Mouse (Mus musculus): Measurements from ENCODE around the gene Scrg1. TPM values are rescaled to one million over a fixed set of nuclear protein-coding genes. Genes with fewer than 3 reads are reported as not detected.
"Not testable (repeated sequence)": the region's sequence is repeated elsewhere in the genome, so short reads cannot be mapped to it uniquely, and the experiment has no call there.

The Scrg1 gene
- polyA plus RNA-seq, 1 experiment from 2014 or later: not detected

DNA sequence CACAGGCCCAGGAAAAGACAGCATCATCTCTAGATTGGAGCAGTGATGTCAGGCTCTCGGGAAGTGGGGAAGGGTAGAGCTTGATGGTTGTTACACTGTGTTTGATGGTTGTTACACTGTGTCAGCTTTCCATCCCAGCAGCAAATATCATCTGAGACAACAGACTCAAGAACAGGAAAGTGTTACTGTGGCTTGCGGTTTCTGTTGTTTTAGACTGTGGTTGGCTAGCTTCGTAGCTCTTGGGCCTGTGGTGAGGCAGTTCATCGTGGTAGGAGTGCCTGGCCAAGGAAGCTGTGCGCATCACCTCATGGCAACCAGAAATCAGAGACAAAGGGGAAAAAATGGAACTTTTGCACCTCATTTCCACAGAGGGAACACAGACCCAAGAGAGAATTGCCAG lies 38.9 kb upstream of the Scrg1 start:
- WGBS: 93% methylated on average over 5 of the region's 5 CpGs

DNA sequence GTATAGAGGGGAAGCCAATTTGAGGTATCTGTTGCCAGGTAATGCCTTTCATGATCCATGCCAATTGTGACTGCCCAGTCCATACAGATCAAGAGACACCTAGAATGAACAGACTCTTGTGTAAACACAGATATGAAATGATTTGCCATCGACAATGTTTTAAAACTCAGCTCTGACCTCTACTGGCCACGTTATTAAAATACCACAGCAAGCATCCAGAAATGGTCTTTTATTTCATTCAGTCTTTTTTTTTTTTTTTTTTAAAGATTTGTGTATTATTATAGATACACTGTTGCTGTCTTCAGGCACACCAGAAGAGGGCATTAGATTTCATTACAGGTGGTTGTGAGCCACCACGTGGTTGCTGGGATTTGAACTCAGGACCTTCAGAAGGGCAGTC lies 29.6 kb upstream of the Scrg1 start:
- no peak for ATAC-seq (replicated peaks; ENCODE audit: low FRiP score, low read depth)
- no peaks in the 10 kb centered on the region for H3K9me3 ChIP-seq (replicated peaks; ENCODE audit: low read length)
- H3K36me3 ChIP-seq (ENCODE audit: insufficient read depth, low read length): no peaks in the 10 kb centered on the region
- H3K4me3 ChIP-seq (replicated peaks; ENCODE audit: low read depth, low read length): no peak overlapping the region
- H3K27ac ChIP-seq: no peak overlapping the region
- peak; percentile 75 for TF ChIP-seq CTCF (IDR thresholded peaks at IDR 0.05; ENCODE audit: low read depth)
- H3K27me3 ChIP-seq (ENCODE audit: insufficient read depth, low read length): no peaks in the 10 kb centered on the region
- no peak overlapping the region for H3K9ac ChIP-seq (ENCODE audit: low read depth, low read length)
- DNase-seq (ENCODE audit: low spot score): peak; percentile 75
- whole genome bisulfite sequencing: 17% methylated on average over 3 of the region's 3 CpGs
- no peak overlapping the region for H3K4me2 ChIP-seq (ENCODE audit: low read length)
- no peaks in the 10 kb centered on the region for H3K4me1 ChIP-seq (replicated peaks; ENCODE audit: insufficient read depth, low read length)

More for the DNA sequence above, 38.9 kb upstream of the Scrg1 start:
- no peak overlapping the region for H3K27ac ChIP-seq
- TF ChIP-seq CTCF (IDR thresholded peaks at IDR 0.05; ENCODE audit: low read depth): no peak
- ATAC-seq (replicated peaks; ENCODE audit: low FRiP score, low read depth) (no peak), DNase-seq (ENCODE audit: low spot score) (no peak)
- no peak overlapping the region for H3K4me3 ChIP-seq (replicated peaks; ENCODE audit: low read depth, low read length)
- no peaks in the 10 kb centered on the region for H3K27me3 ChIP-seq (ENCODE audit: insufficient read depth, low read length)
- H3K36me3 ChIP-seq (ENCODE audit: insufficient read depth, low read length): no peaks in the 10 kb centered on the region
- H3K4me1 ChIP-seq (replicated peaks; ENCODE audit: insufficient read depth, low read length): no peaks in the 10 kb centered on the region
- H3K9me3 ChIP-seq (replicated peaks; ENCODE audit: low read length): no peaks in the 10 kb centered on the region
- no peak overlapping the region for H3K4me2 ChIP-seq (ENCODE audit: low read length)
- no peak overlapping the region for H3K9ac ChIP-seq (ENCODE audit: low read depth, low read length)

DNA sequence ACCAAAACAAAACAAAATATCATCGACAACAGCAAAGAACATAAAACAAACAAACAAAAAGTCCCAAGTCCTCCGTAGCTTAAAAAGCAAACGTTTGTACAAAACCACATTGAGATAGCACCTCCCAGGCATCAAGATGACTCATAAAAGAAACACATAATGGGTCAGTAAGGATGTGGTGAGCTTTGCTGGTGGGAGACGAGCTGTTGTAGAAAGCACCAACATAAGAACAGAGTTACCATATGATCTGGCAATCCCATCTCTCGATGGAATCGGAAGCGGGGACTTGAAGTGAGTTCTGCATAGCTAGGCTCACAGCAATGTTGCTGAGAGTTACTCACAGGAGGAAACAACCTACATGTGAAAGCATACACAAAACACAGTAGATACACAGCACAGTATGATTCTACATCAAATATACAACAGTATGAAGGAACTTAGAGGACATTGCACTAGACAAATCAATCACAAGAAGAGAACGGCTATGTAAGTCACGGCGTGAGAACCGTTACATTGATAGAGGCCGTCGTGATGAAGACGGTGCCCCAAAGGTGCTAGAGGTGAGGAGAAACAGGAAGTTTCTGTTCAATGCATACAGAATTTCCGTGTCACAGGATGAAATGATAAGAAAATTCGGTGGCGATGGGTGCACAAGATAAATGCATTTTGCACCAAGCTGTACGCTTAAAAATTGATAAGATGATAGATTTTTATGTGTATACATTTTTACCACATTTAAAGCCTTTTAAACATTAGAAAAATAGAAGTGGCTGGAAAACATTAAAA lies 27.9 kb upstream of the Scrg1 start:
- no peak overlapping the region for H3K4me2 ChIP-seq (ENCODE audit: low read length)
- DNase-seq (ENCODE audit: low spot score) (no peak), ATAC-seq (replicated peaks; ENCODE audit: low FRiP score, low read depth) (no peak)
- H3K36me3 ChIP-seq (ENCODE audit: insufficient read depth, low read length): no peaks in the 10 kb centered on the region
- H3K27me3 ChIP-seq (ENCODE audit: insufficient read depth, low read length): no peaks in the 10 kb centered on the region
- H3K9ac ChIP-seq (ENCODE audit: low read depth, low read length): no peak overlapping the region
- H3K9me3 ChIP-seq (replicated peaks; ENCODE audit: low read length): no peaks in the 10 kb centered on the region
- 60% methylated on average over 18 of the region's 18 CpGs for WGBS
- no peak overlapping the region for H3K4me3 ChIP-seq (replicated peaks; ENCODE audit: low read depth, low read length)
- TF ChIP-seq CTCF (IDR thresholded peaks at IDR 0.05; ENCODE audit: low read depth): no peak
- H3K4me1 ChIP-seq (replicated peaks; ENCODE audit: insufficient read depth, low read length): no peaks in the 10 kb centered on the region
- H3K27ac ChIP-seq: no peak overlapping the region

DNA sequence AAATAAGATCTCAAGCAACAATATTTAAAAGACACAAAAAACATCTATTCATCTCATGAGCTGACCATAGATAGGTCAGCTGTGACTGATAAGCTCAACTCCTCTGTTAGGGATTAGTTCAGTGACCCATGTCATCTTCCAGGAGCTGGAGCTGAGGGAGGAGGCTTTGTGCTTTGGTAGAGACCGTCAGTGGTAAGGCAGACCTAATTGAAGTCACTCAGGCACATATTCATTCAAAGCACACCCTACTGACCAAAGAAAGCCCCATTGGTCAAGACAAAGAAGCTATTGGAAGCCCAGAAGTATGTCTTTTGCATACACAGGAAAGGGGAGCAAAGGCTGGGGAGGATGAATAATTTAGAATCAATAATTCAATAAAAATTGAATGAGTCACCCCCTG lies 27.2 kb upstream of the Scrg1 start:
- H3K9me3 ChIP-seq (replicated peaks; ENCODE audit: low read length): no peaks in the 10 kb centered on the region
- no peak for TF ChIP-seq CTCF (IDR thresholded peaks at IDR 0.05; ENCODE audit: low read depth)
- WGBS: 14% methylated on average over 1 of the region's 1 CpGs
- H3K27ac ChIP-seq: no peak overlapping the region
- ATAC-seq (replicated peaks; ENCODE audit: low FRiP score, low read depth) (no peak), DNase-seq (ENCODE audit: low spot score) (no peak)
- no peak overlapping the region for H3K4me2 ChIP-seq (ENCODE audit: low read length)
- H3K4me3 ChIP-seq (replicated peaks; ENCODE audit: low read depth, low read length): no peak overlapping the region
- H3K36me3 ChIP-seq (ENCODE audit: insufficient read depth, low read length): no peaks in the 10 kb centered on the region
- H3K27me3 ChIP-seq (ENCODE audit: insufficient read depth, low read length): no peaks in the 10 kb centered on the region
- no peaks in the 10 kb centered on the region for H3K4me1 ChIP-seq (replicated peaks; ENCODE audit: insufficient read depth, low read length)
- no peak overlapping the region for H3K9ac ChIP-seq (ENCODE audit: low read depth, low read length)

DNA sequence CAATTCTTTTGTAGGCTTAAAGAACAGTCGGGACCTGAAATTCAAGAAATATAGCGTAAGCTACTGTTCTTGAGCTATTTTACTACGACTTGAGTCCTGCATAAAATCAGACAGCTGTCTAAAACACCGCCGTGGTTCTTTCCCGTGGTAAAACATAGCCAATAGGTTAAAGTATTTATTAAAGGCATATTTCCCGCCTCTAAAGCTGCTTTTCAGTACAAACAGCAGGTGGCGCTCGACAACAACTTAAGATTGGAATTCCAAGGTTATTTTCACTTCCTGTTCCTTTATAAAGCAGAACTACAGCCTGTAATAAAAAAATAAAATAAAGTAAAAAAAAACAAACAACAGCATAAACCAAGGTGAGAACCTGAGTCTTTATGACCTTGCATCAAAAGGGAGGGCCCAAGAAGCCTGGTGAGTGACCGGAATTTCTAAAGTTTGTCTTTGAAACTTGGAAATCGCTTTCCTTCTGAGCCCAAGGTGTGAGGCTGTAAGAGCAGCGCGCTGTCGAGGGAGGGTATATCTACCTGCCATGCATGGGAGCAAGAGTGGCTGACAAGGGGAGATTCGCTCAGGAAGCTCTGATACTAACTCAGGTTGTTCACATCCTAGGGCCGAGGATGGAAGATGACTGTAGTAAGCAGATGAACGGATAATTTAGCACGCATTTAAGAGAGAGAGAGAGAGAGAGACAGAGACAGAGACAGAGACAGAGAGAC lies 26.4 kb upstream of the Scrg1 start:
- 29% methylated on average over 18 of the region's 18 CpGs for WGBS
- Histone ChIP-seq H3K4me3 (replicated peaks; ENCODE audit: low read depth, low read length) (peak overlapping the region; percentile 16; the same call in 1 of the 2 replicates), H3K9me3 (replicated peaks; ENCODE audit: low read length) (no peaks in the 10 kb centered on the region), H3K9ac (ENCODE audit: low read depth, low read length) (no peak overlapping the region), H3K4me2 (ENCODE audit: low read length) (peak overlapping the region; percentile 19), H3K27ac (no peak overlapping the region), H3K27me3 (ENCODE audit: insufficient read depth, low read length) (no peaks in the 10 kb centered on the region), H3K4me1 (replicated peaks; ENCODE audit: insufficient read depth, low read length) (no peaks in the 10 kb centered on the region), H3K36me3 (ENCODE audit: insufficient read depth, low read length) (no peaks in the 10 kb centered on the region)
- peak; percentile 87 for TF ChIP-seq CTCF (IDR thresholded peaks at IDR 0.05; ENCODE audit: low read depth)
- no peak for ATAC-seq (replicated peaks; ENCODE audit: low FRiP score, low read depth)
- peak; percentile 94 for DNase-seq (ENCODE audit: low spot score)

DNA sequence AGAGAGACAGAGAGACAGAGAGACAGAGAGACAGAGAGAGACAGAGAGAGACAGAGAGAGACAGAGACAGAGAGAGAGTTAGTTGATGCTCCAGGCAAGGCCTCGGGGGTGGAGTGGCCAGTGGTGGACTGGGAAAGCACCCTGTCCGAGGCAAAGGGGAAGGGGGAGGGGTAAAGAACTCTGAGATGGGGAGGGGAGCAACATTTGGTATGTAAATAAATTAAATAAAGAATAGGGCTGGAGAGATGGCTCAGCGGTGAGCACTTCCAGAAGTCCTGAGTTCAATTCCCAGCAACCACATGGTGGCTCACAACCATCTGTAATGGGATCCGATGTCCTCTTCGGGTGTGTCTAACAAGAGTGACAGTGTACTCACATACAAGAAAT lies 25.8 kb upstream of the Scrg1 start:
- H3K27me3 ChIP-seq (ENCODE audit: insufficient read depth, low read length); DNase-seq (ENCODE audit: low spot score); H3K9ac ChIP-seq (ENCODE audit: low read depth, low read length); H3K4me1 ChIP-seq (replicated peaks; ENCODE audit: insufficient read depth, low read length); ATAC-seq (replicated peaks; ENCODE audit: low FRiP score, low read depth); H3K4me2 ChIP-seq (ENCODE audit: low read length); H3K9me3 ChIP-seq (replicated peaks; ENCODE audit: low read length); H3K4me3 ChIP-seq (replicated peaks; ENCODE audit: low read depth, low read length); H3K36me3 ChIP-seq (ENCODE audit: insufficient read depth, low read length); H3K27ac ChIP-seq: not testable (repeated sequence)
- 67% methylated on average over 5 of the region's 5 CpGs for WGBS
